Mouse (Mus musculus): Measurements from ENCODE around the gene Fam78b.

DNA sequence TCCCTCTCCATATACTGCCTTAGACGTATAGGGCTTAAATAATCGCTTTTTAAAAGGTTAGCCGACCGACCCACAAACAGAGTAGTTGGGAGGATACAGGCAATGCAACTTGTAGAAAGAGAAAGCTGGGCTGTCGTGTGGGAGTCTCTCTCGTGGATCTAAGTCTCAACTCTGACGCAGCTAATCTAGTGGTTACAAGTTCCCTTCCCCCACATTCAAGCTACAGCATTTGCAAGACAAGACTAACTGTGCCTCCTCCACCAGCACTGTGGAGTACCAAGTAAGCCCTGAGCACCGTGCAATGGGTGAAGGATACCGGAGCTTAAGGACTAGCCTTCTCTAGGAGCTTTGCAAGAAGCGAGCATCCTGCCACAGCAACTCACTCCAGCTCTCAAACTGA lies 64.8 kb downstream of the Fam78b start:
- TF ChIP-seq CTCF (IDR thresholded peaks at IDR 0.05; ENCODE audit: control insufficient read depth, insufficient read depth, insufficient replicate concordance, low read depth, low read length) (no peak), POLR2A (IDR thresholded peaks at IDR 0.05; ENCODE audit: control insufficient read depth, low read depth, low read length) (no peak)

Measured in testis, adult 2 months (tissue).